Mouse (Mus musculus) midbrain, embryonic 10.5 days (tissue): Measurements from ENCODE around the gene Cpa4. TPM values are rescaled to one million over a fixed set of nuclear protein-coding genes. Genes with fewer than 3 reads are reported as not detected.
A peak's percentile ranks its signal among the peaks of the same experiment; 100 is the strongest.

Experiments used
- DNase-seq: peaks from one replicate; pipeline ENCODE4 v3.0.0-alpha.2; 2017; ENCODE audit warnings: low spot score
- H3K27ac ChIP-seq: fragments of 300-500 bp; sonication (generic); replicated peaks from 2 replicates; pipeline ENCODE4 v1.5.1; 2016; ENCODE audit warnings: mild to moderate bottlenecking
- H3K27me3 ChIP-seq: fragments of 300-500 bp; sonication (generic); 2 replicates; pipeline ENCODE4 v1.6.1; 2016; ENCODE audit warnings: low read depth, mild to moderate bottlenecking; ENCODE audit not compliant: poor library complexity, severe bottlenecking
- H3K36me3 ChIP-seq: fragments of 300-500 bp; sonication (generic); 2 replicates; pipeline ENCODE4 v1.6.1; 2016; ENCODE audit warnings: mild to moderate bottlenecking, moderate library complexity
- H3K4me1 ChIP-seq: fragments of 300-500 bp; sonication (generic); 2 replicates; pipeline ENCODE4 v1.6.1; 2016
- H3K4me3 ChIP-seq: fragments of 300-500 bp; sonication (generic); 2 replicates; pipeline ENCODE4 v1.5.1; 2016; ENCODE audit warnings: mild to moderate bottlenecking, moderate library complexity
- H3K9me3 ChIP-seq: fragments of 300-500 bp; sonication (generic); replicated peaks from 2 replicates; pipeline ENCODE4 v1.6.1; 2016; ENCODE audit warnings: mild to moderate bottlenecking
- WGBS: fragments of 180-500 bp; shearing (Covaris S2); methylation state at CpG from one replicate; pipeline ENCODE4 v1.1.7; 2016; 5-methylcytosine and 5-hydroxymethylcytosine counted together
- polyA plus RNA-seq: library from polyadenylated mRNA; unstranded; fragments of >200 nt; fragmentation: Nextera tagmentation; extraction: Ambion mirVana; gene quantifications from 2 replicates; pipeline ENCODE4 v1.2.1, GENCODE M21; 2016

Gene Cpa4
- polyA plus RNA-seq, 1 experiment from 2014 or later: 1.3 TPM

- no peak for DNase-seq
- Histone ChIP-seq H3K27me3 (no peaks in the 10 kb centered on the region), H3K9me3 (0 out of 2 replicates have a peak, but pooled peaks cover 4% of the 10 kb centered on the region), H3K4me3 (no peak overlapping the region), H3K4me1 (peaks cover 47% of the 10 kb centered on the region), H3K27ac (no peak overlapping the region), H3K36me3 (no peaks in the 10 kb centered on the region)
- 94% methylated on average over 5 of the region's 5 CpGs for WGBS
Observed at GRCm38 (mm10) chr6:30554621-30555170, 13.5 kb upstream of the Cpa4 start.

- Histone ChIP-seq H3K27me3 (no peaks in the 10 kb centered on the region), H3K27ac (peak overlapping the region; percentile 63), H3K9me3 (no peaks in the 10 kb centered on the region), H3K4me1 (peaks cover 37% of the 10 kb centered on the region), H3K36me3 (no peaks in the 10 kb centered on the region), H3K4me3 (no peak overlapping the region)
- no peak for DNase-seq
- WGBS: 19% methylated on average over 4 of the region's 9 CpGs
Observed at GRCm38 (mm10) chr6:30556080-30556479, 12.1 kb upstream of the Cpa4 start.

GRCm38 (mm10) chr6:30559726-30560125 lies 8.4 kb upstream of the Cpa4 start:
- WGBS: 48% methylated on average over 1 of the region's 1 CpGs
- no peak overlapping the region for H3K27ac ChIP-seq

GRCm38 (mm10) chr6:30562132-30562531 lies 6.0 kb upstream of the Cpa4 start:
- Histone ChIP-seq H3K36me3 (no peaks in the 10 kb centered on the region), H3K27ac (no peak overlapping the region), H3K4me3 (no peak overlapping the region), H3K9me3 (no peaks in the 10 kb centered on the region), H3K4me1 (no peaks in the 10 kb centered on the region), H3K27me3 (no peaks in the 10 kb centered on the region)
- 81% methylated on average over 4 of the region's 4 CpGs for WGBS
- no peak for DNase-seq

More at GRCm38 (mm10) chr6:30559726-30560125, 8.4 kb upstream of the Cpa4 start:
- H3K4me1 ChIP-seq: peaks cover 7% of the 10 kb centered on the region
- no peaks in the 10 kb centered on the region for H3K36me3 ChIP-seq
- H3K27me3 ChIP-seq: no peaks in the 10 kb centered on the region
- no peak overlapping the region for H3K4me3 ChIP-seq
- DNase-seq: no peak
- H3K9me3 ChIP-seq: no peaks in the 10 kb centered on the region

- no peak for DNase-seq
- H3K36me3 ChIP-seq: no peaks in the 10 kb centered on the region
- WGBS: 88% methylated on average over 6 of the region's 6 CpGs
Observed at GRCm38 (mm10) chr6:30563575-30563974, 4.6 kb upstream of the Cpa4 start.

GRCm38 (mm10) chr6:30564051-30564450 lies 4.1 kb upstream of the Cpa4 start:
- H3K4me3 ChIP-seq: no peak overlapping the region
- H3K36me3 ChIP-seq: no peaks in the 10 kb centered on the region
- no peaks in the 10 kb centered on the region for H3K4me1 ChIP-seq
- WGBS: 95% methylated on average over 6 of the region's 6 CpGs
- H3K9me3 ChIP-seq: no peaks in the 10 kb centered on the region
- H3K27ac ChIP-seq: no peak overlapping the region
- no peak for DNase-seq
- peaks cover 3% of the 10 kb centered on the region; the same call in 1 of the 2 replicates for H3K27me3 ChIP-seq

More at GRCm38 (mm10) chr6:30563575-30563974, 4.6 kb upstream of the Cpa4 start:
- no peaks in the 10 kb centered on the region for H3K9me3 ChIP-seq
- no peak overlapping the region for H3K27ac ChIP-seq
- no peaks in the 10 kb centered on the region; the same call in 1 of the 2 replicates for H3K27me3 ChIP-seq
- H3K4me1 ChIP-seq: no peaks in the 10 kb centered on the region
- H3K4me3 ChIP-seq: no peak overlapping the region

- no peaks in the 10 kb centered on the region for H3K9me3 ChIP-seq
- H3K4me1 ChIP-seq: peaks cover 24% of the 10 kb centered on the region
- H3K4me3 ChIP-seq: no peak overlapping the region
- H3K27ac ChIP-seq: peak overlapping the region; percentile 55
- 94% methylated on average over 10 of the region's 10 CpGs for whole genome bisulfite sequencing
- H3K36me3 ChIP-seq: no peaks in the 10 kb centered on the region
- DNase-seq: no peak
- peaks cover 11% of the 10 kb centered on the region; the same call in 1 of the 2 replicates for H3K27me3 ChIP-seq
Observed at GRCm38 (mm10) chr6:30569331-30569730, 1.2 kb downstream of the Cpa4 start.

- no peak for DNase-seq
- WGBS: 98% methylated on average over 5 of the region's 5 CpGs
- Histone ChIP-seq H3K27me3 (peaks cover 13% of the 10 kb centered on the region; the same call in 1 of the 2 replicates), H3K27ac (no peak overlapping the region), H3K36me3 (no peaks in the 10 kb centered on the region), H3K4me1 (peaks cover 26% of the 10 kb centered on the region), H3K9me3 (no peaks in the 10 kb centered on the region), H3K4me3 (no peak overlapping the region)
Observed at GRCm38 (mm10) chr6:30570012-30570411, 1.8 kb downstream of the Cpa4 start.

GRCm38 (mm10) chr6:30572456-30573311 lies 4.5 kb downstream of the Cpa4 start:
- DNase-seq: peak; percentile 81
- peak overlapping the region; percentile 81 for H3K27ac ChIP-seq
- H3K4me3 ChIP-seq: no peak overlapping the region; the same call in 1 of the 2 replicates
- H3K4me1 ChIP-seq: peaks cover 32% of the 10 kb centered on the region
- 45% methylated on average over 20 of the region's 20 CpGs for WGBS
- H3K9me3 ChIP-seq: no peaks in the 10 kb centered on the region
- peaks cover 13% of the 10 kb centered on the region; the same call in 1 of the 2 replicates for H3K27me3 ChIP-seq
- no peaks in the 10 kb centered on the region for H3K36me3 ChIP-seq

GRCm38 (mm10) chr6:30573380-30573779 lies 5.2 kb downstream of the Cpa4 start:
- no peak overlapping the region for H3K4me3 ChIP-seq
- 87% methylated on average over 5 of the region's 5 CpGs for WGBS
- no peaks in the 10 kb centered on the region for H3K36me3 ChIP-seq
- no peaks in the 10 kb centered on the region for H3K9me3 ChIP-seq
- H3K27me3 ChIP-seq: peaks cover 13% of the 10 kb centered on the region; the same call in 1 of the 2 replicates
- peaks cover 32% of the 10 kb centered on the region for H3K4me1 ChIP-seq
- peak overlapping the region; percentile 81 for H3K27ac ChIP-seq
- no peak for DNase-seq

GRCm38 (mm10) chr6:30574945-30575344 lies 6.8 kb downstream of the Cpa4 start:
- Histone ChIP-seq H3K9me3 (no peaks in the 10 kb centered on the region), H3K4me3 (no peak overlapping the region), H3K36me3 (no peaks in the 10 kb centered on the region), H3K4me1 (peaks cover 36% of the 10 kb centered on the region), H3K27ac (no peak overlapping the region; the same call in 1 of the 2 replicates), H3K27me3 (peaks cover 6% of the 10 kb centered on the region; the same call in 1 of the 2 replicates)
- no peak for DNase-seq
- WGBS: 96% methylated on average over 1 of the region's 1 CpGs

- Histone ChIP-seq H3K36me3 (no peaks in the 10 kb centered on the region), H3K27me3 (peaks cover 6% of the 10 kb centered on the region; the same call in 1 of the 2 replicates), H3K9me3 (no peaks in the 10 kb centered on the region), H3K27ac (peak overlapping the region; percentile 67), H3K4me1 (peaks cover 48% of the 10 kb centered on the region), H3K4me3 (no peak overlapping the region)
- DNase-seq: no peak
- WGBS: 77% methylated on average over 17 of the region's 17 CpGs
Observed at GRCm38 (mm10) chr6:30576477-30577203, 8.5 kb downstream of the Cpa4 start.
